Mouse (Mus musculus) heart, adult 2 months (tissue): ENCODE measurements around the gene Hivep2.

Experiments
- EP300 ChIP-seq: fragments of 200-500 bp; IDR thresholded peaks from 2 replicates; pipeline ENCODE4 v1.6.1; 2011; ENCODE audit warnings: low read depth, low read length, control low read depth; ENCODE audit not compliant: insufficient read depth
- POLR2A ChIP-seq: fragments of 200-500 bp; IDR thresholded peaks from 2 replicates; pipeline ENCODE4 v1.6.1; 2011; ENCODE audit warnings: mild to moderate bottlenecking, low read depth, low read length, control low read depth; ENCODE audit not compliant: insufficient read depth

GRCm38 (mm10) chr10:13967451-13968233 lies 1.8 kb downstream of the Hivep2 start:
- TF ChIP-seq POLR2A (peak; percentile 88), EP300 (peak; percentile 80; the same call in 1 of the 2 replicates)
